Mouse (Mus musculus): ENCODE measurements around the gene Ercc8. TPM values are rescaled to one million over a fixed set of nuclear protein-coding genes. Genes with fewer than 3 reads are reported as not detected.

Gene Ercc8
- polyA plus RNA-seq, 1 experiment from 2014 or later, result 18.2 TPM

DNA sequence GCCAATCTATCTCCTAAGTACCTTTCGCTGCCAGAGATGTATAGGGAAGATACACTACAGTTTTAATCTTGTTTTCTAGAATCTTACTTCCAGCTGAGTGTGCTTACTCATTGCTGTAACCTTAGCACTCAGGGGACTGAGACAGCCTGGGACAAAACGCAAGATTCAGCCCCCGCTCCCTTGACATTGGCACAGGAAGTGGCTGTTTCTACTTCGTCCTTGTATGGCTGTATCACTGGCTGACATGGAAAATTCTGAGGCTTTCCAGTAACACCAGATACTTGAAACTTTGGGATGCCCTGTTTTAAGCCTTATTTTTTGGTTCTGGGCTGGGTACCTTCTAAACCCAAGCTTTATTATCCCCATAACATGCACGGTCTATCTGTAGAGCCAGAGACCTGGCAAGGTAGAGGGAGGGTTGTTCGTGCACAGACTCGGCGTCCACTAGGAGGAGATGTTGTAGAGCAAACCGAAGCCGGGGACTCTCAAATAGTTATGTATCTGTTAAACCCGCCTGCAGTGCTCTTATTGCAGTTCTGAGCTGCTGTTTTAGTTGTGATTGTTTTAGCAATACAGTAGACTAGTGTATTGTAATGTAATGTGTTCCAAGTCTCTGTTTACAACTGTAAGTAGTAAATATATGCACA lies 32.7 kb downstream of the Ercc8 start:
- Histone ChIP-seq H3K4me2 (replicated peaks; ENCODE audit: low read depth, low read length) (no peak overlapping the region), H3K27me3 (ENCODE audit: control insufficient read depth, insufficient read depth, low read length) (no peaks in the 10 kb centered on the region), H3K4me3 (ENCODE audit: low read depth, low read length) (no peak overlapping the region), H3K9me3 (ENCODE audit: control insufficient read depth, low read depth, low read length) (no peaks in the 10 kb centered on the region), H3K4me1 (ENCODE audit: control insufficient read depth, insufficient read depth, low read length) (no peaks in the 10 kb centered on the region), H3K27ac (ENCODE audit: low read length) (no peak overlapping the region), H3K36me3 (ENCODE audit: control insufficient read depth, insufficient read depth, low read length) (peaks cover 6% of the 10 kb centered on the region), H3K9ac (replicated peaks; ENCODE audit: low read depth, low read length) (no peak overlapping the region)
- 0 out of 2 replicates have a peak, but pooled peaks have one; percentile 49 for ATAC-seq (ENCODE audit: insufficient number of reproducible peaks, insufficient read depth, low FRiP score, low read depth)
- 54% methylated on average over 11 of the region's 11 CpGs for WGBS

DNA sequence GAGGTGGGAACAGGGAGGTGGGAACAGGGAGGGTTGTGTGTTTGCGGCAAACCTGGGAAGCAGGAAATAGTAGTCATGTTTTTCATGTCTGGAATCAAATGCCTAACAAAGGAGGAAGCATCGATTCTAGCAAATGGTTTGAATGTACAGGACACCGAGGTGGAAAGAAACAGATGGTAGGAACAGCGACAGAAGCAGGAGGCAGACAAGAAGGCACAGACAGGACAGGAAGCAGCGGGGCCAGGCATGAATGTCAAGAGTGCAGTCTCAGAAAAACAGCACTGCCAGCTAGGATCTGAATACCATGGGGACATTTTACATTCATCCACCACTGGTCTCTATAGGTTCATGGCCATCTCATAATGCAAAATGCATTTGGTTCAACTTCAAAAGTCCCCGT lies 36.9 kb downstream of the Ercc8 start:
- Histone ChIP-seq H3K9me3 (ENCODE audit: control insufficient read depth, low read depth, low read length) (no peaks in the 10 kb centered on the region), H3K9ac (replicated peaks; ENCODE audit: low read depth, low read length) (no peak overlapping the region), H3K4me2 (replicated peaks; ENCODE audit: low read depth, low read length) (no peak overlapping the region), H3K27ac (ENCODE audit: low read length) (no peak overlapping the region), H3K27me3 (ENCODE audit: control insufficient read depth, insufficient read depth, low read length) (no peaks in the 10 kb centered on the region), H3K4me3 (ENCODE audit: low read depth, low read length) (no peak overlapping the region), H3K36me3 (ENCODE audit: control insufficient read depth, insufficient read depth, low read length) (peaks cover 6% of the 10 kb centered on the region; the same call in 1 of the 2 replicates), H3K4me1 (ENCODE audit: control insufficient read depth, insufficient read depth, low read length) (no peaks in the 10 kb centered on the region)
- WGBS, result 84% methylated on average over 6 of the region's 6 CpGs
- no peak for ATAC-seq (ENCODE audit: insufficient number of reproducible peaks, insufficient read depth, low FRiP score, low read depth)

DNA sequence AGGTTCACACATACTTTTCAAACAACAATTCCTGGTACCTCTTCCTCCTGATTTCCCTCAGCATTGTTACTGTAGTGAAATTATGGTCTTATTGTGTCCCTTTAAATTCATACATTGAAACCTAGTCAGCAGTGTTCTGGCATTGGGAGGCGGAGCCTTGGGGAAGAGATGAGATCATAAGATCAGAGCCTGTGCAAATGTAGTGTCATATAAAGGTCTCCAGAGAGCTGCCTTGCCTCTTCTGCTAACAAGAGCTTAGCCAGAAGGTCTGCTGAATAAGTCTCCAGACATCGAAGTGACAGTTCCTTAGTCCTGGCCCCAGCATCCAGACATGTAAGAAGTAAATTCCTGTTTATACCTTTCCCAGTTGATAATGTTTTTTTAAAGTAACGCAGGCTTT lies 46.3 kb downstream of the Ercc8 start:
- H3K4me1 ChIP-seq (ENCODE audit: control insufficient read depth, insufficient read depth, low read length), result no peaks in the 10 kb centered on the region
- H3K9ac ChIP-seq (replicated peaks; ENCODE audit: low read depth, low read length), result no peak overlapping the region
- no peaks in the 10 kb centered on the region for H3K9me3 ChIP-seq (ENCODE audit: control insufficient read depth, low read depth, low read length)
- no peaks in the 10 kb centered on the region for H3K27me3 ChIP-seq (ENCODE audit: control insufficient read depth, insufficient read depth, low read length)
- H3K36me3 ChIP-seq (ENCODE audit: control insufficient read depth, insufficient read depth, low read length), result no peaks in the 10 kb centered on the region
- no peak overlapping the region for H3K27ac ChIP-seq (ENCODE audit: low read length)
- no peak overlapping the region for H3K4me3 ChIP-seq (ENCODE audit: low read depth, low read length)
- WGBS, result 75% methylated on average over 3 of the region's 3 CpGs
- H3K4me2 ChIP-seq (replicated peaks; ENCODE audit: low read depth, low read length), result no peak overlapping the region
- no peak for ATAC-seq (ENCODE audit: insufficient number of reproducible peaks, insufficient read depth, low FRiP score, low read depth)

DNA sequence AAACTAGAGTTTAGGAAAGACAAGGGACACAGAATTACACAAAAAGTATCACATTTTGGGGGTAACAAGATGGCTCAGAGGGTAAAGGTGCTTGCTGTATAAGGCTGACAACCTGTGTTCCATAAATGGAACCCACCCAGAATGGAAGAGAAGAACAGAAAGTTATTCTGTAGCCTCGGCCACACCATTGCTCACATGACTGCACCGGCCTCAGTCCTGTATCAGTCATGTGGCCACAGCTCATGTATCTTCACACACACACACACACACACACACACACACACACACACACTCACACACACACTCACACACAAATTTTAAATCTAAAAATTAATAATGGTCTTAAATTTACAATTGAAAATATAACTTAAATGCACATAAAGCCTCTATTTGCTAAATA lies 48.9 kb downstream of the Ercc8 start:
- no peak for ATAC-seq (ENCODE audit: insufficient number of reproducible peaks, insufficient read depth, low FRiP score, low read depth)
- H3K9ac ChIP-seq (replicated peaks; ENCODE audit: low read depth, low read length), result no peak overlapping the region
- 86% methylated on average over 2 of the region's 2 CpGs for WGBS
- no peak overlapping the region for H3K4me3 ChIP-seq (ENCODE audit: low read depth, low read length)
- no peaks in the 10 kb centered on the region for H3K9me3 ChIP-seq (ENCODE audit: control insufficient read depth, low read depth, low read length)
- no peak overlapping the region for H3K27ac ChIP-seq (ENCODE audit: low read length)
- no peaks in the 10 kb centered on the region for H3K4me1 ChIP-seq (ENCODE audit: control insufficient read depth, insufficient read depth, low read length)
- H3K27me3 ChIP-seq (ENCODE audit: control insufficient read depth, insufficient read depth, low read length), result no peaks in the 10 kb centered on the region
- no peak overlapping the region for H3K4me2 ChIP-seq (replicated peaks; ENCODE audit: low read depth, low read length)
- H3K36me3 ChIP-seq (ENCODE audit: control insufficient read depth, insufficient read depth, low read length), result no peaks in the 10 kb centered on the region

DNA sequence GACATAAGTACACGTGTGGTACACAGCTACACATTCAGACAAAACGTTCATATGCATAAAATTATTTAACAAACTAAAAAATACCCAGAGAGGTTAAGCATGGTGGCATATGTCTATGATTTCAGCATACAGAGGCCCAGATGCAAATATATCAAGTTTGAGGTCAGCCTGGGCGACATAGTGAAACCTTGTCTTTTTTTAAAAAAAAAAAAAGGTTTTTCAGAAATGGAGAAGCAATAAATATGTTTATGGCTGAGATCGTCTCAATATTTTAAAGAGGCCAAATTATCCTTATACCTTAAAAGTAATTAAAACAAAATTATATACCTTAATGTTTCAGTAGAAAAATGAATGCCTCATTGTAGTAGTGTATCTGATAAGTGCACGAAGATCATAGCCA lies 49.6 kb downstream of the Ercc8 start:
- Histone ChIP-seq H3K27me3 (ENCODE audit: control insufficient read depth, insufficient read depth, low read length) (no peaks in the 10 kb centered on the region), H3K9ac (replicated peaks; ENCODE audit: low read depth, low read length) (no peak overlapping the region), H3K4me2 (replicated peaks; ENCODE audit: low read depth, low read length) (no peak overlapping the region), H3K4me1 (ENCODE audit: control insufficient read depth, insufficient read depth, low read length) (no peaks in the 10 kb centered on the region), H3K4me3 (ENCODE audit: low read depth, low read length) (no peak overlapping the region), H3K27ac (ENCODE audit: low read length) (no peak overlapping the region), H3K36me3 (ENCODE audit: control insufficient read depth, insufficient read depth, low read length) (no peaks in the 10 kb centered on the region), H3K9me3 (ENCODE audit: control insufficient read depth, low read depth, low read length) (no peaks in the 10 kb centered on the region)
- WGBS, result 70% methylated on average over 5 of the region's 5 CpGs
- no peak for ATAC-seq (ENCODE audit: insufficient number of reproducible peaks, insufficient read depth, low FRiP score, low read depth)

DNA sequence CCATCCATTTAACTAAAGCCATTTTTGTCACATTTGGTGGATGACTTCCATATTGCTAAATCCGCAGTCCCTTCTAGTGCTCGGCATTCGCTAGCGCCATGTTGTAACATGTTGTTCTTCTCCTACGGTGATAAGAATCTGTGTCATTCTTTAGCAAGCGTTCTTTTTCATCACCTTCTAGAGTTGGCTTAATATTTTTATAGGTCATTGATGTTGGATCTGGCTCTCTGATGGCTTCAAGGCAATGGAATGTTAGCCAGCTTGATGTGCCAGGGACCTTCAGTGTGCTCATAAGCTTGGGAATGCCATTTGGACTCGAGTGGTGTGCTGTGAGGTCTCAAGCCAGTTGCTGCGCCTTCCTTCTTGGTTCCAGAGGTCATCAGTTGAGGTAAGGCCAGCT lies 52.4 kb downstream of the Ercc8 start:
- Histone ChIP-seq H3K4me1 (ENCODE audit: control insufficient read depth, insufficient read depth, low read length) (no peaks in the 10 kb centered on the region), H3K4me3 (ENCODE audit: low read depth, low read length) (no peak overlapping the region), H3K27ac (ENCODE audit: low read length) (no peak overlapping the region), H3K4me2 (replicated peaks; ENCODE audit: low read depth, low read length) (no peak overlapping the region), H3K9ac (replicated peaks; ENCODE audit: low read depth, low read length) (no peak overlapping the region), H3K36me3 (ENCODE audit: control insufficient read depth, insufficient read depth, low read length) (no peaks in the 10 kb centered on the region), H3K9me3 (ENCODE audit: control insufficient read depth, low read depth, low read length) (no peaks in the 10 kb centered on the region), H3K27me3 (ENCODE audit: control insufficient read depth, insufficient read depth, low read length) (no peaks in the 10 kb centered on the region; the same call in 1 of the 2 replicates)
- WGBS, result 89% methylated on average over 8 of the region's 8 CpGs
- no peak for ATAC-seq (ENCODE audit: insufficient number of reproducible peaks, insufficient read depth, low FRiP score, low read depth)

DNA sequence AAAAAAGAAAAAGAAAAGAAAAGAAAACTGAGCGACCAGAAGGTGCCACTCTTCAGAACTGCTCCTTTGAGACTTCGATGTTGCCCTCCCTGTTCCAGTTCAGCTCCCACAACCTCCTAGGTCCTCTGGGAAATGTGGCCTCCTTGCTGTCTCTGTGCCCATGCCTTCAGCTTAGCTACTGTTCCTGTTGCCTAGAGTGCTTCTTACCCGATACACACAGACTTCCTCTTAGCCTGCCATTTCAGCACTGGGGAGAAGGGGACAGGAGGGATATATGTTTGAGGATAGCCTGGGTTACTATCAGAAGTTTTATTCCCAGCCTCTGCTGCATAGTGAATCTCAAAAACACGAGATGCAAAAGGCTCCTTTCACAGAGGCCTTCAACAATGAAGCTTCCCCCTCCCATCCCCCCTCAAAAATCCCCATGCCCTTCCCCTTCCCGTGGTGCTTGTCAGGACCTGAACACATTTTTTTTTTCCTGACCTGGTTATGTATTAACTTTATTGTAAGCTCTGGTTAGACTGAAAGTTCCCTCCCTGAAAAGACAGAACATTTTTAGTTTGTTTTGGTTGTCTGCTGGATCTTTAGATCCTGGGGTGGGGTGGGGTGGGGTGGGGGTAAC lies 54.0 kb downstream of the Ercc8 start:
- WGBS, result 56% methylated on average over 5 of the region's 5 CpGs
- Histone ChIP-seq H3K27ac (ENCODE audit: low read length) (no peak overlapping the region; the same call in 1 of the 2 replicates), H3K4me1 (ENCODE audit: control insufficient read depth, insufficient read depth, low read length) (no peaks in the 10 kb centered on the region), H3K27me3 (ENCODE audit: control insufficient read depth, insufficient read depth, low read length) (peaks cover 2% of the 10 kb centered on the region; the same call in 1 of the 2 replicates), H3K9me3 (ENCODE audit: control insufficient read depth, low read depth, low read length) (no peaks in the 10 kb centered on the region), H3K4me2 (replicated peaks; ENCODE audit: low read depth, low read length) (no peak overlapping the region), H3K36me3 (ENCODE audit: control insufficient read depth, insufficient read depth, low read length) (no peaks in the 10 kb centered on the region), H3K9ac (replicated peaks; ENCODE audit: low read depth, low read length) (no peak overlapping the region), H3K4me3 (ENCODE audit: low read depth, low read length) (no peak overlapping the region)
- no peak for ATAC-seq (ENCODE audit: insufficient number of reproducible peaks, insufficient read depth, low FRiP score, low read depth)

DNA sequence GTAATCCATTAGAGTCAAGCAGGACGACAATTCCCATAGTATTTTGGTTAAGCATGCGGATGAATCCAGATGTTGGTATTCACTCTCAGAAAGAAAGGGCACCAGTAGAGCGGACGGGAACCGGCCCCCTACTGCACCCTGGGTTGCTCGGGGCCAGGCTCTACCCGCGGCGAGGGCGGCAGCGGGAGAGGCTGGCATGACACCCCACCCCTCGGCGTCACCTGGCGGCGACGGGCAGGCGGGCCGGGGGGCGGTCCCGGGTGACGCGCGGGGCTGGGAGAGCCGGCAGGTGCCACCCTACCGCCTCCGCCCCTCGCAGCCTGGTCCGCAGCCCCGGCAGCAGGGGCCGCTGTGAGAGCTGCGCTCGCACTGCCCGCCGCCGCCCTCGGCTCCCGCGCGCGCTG lies 55.6 kb downstream of the Ercc8 start, which contains the start of gene Elovl7:
Gene Elovl7, plus strand, starts transcription at position 324 of the 404 bp plus-strand sequence.
- H3K9me3 ChIP-seq (ENCODE audit: control insufficient read depth, low read depth, low read length), result no peaks in the 10 kb centered on the region
- WGBS, result 1% methylated on average over 23 of the region's 40 CpGs

More for the DNA sequence above, 55.6 kb downstream of the Ercc8 start, which contains the start of gene Elovl7:
- H3K4me3 ChIP-seq (ENCODE audit: low read depth, low read length), result peak within 1 kb of the TSS; percentile 65
- H3K9ac ChIP-seq (replicated peaks; ENCODE audit: low read depth, low read length), result peak within 1 kb of the TSS; percentile 69
- peak within 1 kb of the TSS; percentile 98 for H3K4me2 ChIP-seq (replicated peaks; ENCODE audit: low read depth, low read length)
- peaks cover 2% of the 10 kb centered on the region; the same call in 1 of the 2 replicates for H3K27me3 ChIP-seq (ENCODE audit: control insufficient read depth, insufficient read depth, low read length)
- H3K36me3 ChIP-seq (ENCODE audit: control insufficient read depth, insufficient read depth, low read length), result no peaks in the 10 kb centered on the region
- ATAC-seq (ENCODE audit: insufficient number of reproducible peaks, insufficient read depth, low FRiP score, low read depth), result peak; percentile 95
- H3K27ac ChIP-seq (ENCODE audit: low read length), result peak within 1 kb of the TSS; percentile 44; the same call in 1 of the 2 replicates
- 0 out of 2 replicates have a peak, but pooled peaks cover 2% of the 10 kb centered on the region for H3K4me1 ChIP-seq (ENCODE audit: control insufficient read depth, insufficient read depth, low read length)
